Mouse (Mus musculus): Measurements from ENCODE around the gene Il6ra. TPM values are rescaled to one million over a fixed set of nuclear protein-coding genes. Genes with fewer than 3 reads are reported as not detected.
A peak's percentile ranks its signal among the peaks of the same experiment; 100 is the strongest.

Gene Il6ra
- polyA plus RNA-seq, 1 experiment from 2014 or later = 7.1 TPM

DNA sequence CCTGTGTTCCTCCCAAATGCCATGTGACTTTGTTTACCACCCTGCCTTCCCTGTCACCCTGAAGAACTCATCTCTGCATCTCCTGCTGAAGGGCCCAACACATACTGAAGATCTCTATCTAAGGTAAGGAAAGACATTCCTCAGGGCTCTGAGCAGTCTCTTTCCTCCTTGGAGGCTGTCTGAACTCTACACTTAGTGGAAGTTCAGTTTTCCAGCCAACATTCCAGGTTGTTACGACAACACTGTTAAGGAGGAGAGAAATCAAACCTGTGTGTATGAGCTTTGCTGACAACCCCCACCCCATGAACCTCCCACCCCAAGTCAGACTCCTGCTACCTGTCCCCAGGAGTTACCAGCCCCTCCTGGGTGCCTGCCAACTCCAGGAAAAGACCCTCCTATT, 3.6 kb upstream of the Il6ra start:
- ATAC-seq (ENCODE audit: low read depth) = no peak
- Histone ChIP-seq H3K9ac (ENCODE audit: low read depth, low read length) (no peak overlapping the region), H3K4me3 (ENCODE audit: low read depth, low read length) (no peak overlapping the region), H3K27me3 (ENCODE audit: control insufficient read depth, insufficient read depth, low read depth, low read length) (peaks cover 26% of the 10 kb centered on the region), H3K4me1 (ENCODE audit: control insufficient read depth, low read depth, low read length) (no peaks in the 10 kb centered on the region; the same call in none of the 2 replicates), H3K27ac (ENCODE audit: low read length) (no peak overlapping the region), H3K9me3 (replicated peaks; ENCODE audit: control insufficient read depth, low read length) (no peaks in the 10 kb centered on the region), H3K36me3 (ENCODE audit: control insufficient read depth, insufficient read depth) (no peaks in the 10 kb centered on the region), H3K4me2 (ENCODE audit: low read depth, low read length) (no peak overlapping the region)
- WGBS (ENCODE audit: insufficient replicate concordance) = 76% methylated on average over 1 of the region's 1 CpGs

DNA sequence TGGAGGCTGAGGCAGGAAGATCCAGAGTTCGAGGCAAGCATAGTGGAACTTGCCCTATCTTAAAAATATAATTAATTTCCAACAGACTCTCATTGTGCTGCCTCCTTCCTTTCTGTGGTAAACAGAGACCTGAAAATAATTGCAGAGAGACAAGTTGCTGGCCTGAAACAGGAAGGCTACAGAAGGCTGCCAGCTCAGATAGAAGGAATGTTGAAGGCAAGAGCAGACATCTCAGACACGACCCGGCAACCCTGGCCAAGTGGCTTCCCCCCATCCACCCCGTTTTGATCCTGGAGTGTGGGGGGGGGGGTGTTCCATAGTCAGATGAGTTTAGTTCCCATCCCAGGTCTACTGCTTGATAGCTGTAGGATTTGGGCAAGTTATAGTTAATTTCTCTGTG, 1.7 kb upstream of the Il6ra start:
- Histone ChIP-seq H3K4me3 (ENCODE audit: low read depth, low read length) (no peak overlapping the region), H3K9me3 (replicated peaks; ENCODE audit: control insufficient read depth, low read length) (no peaks in the 10 kb centered on the region), H3K9ac (ENCODE audit: low read depth, low read length) (no peak overlapping the region), H3K36me3 (ENCODE audit: control insufficient read depth, insufficient read depth) (no peaks in the 10 kb centered on the region), H3K4me1 (ENCODE audit: control insufficient read depth, low read depth, low read length) (no peaks in the 10 kb centered on the region; the same call in none of the 2 replicates), H3K27me3 (ENCODE audit: control insufficient read depth, insufficient read depth, low read depth, low read length) (peaks cover 28% of the 10 kb centered on the region), H3K4me2 (ENCODE audit: low read depth, low read length) (no peak overlapping the region), H3K27ac (ENCODE audit: low read length) (no peak overlapping the region)
- ATAC-seq (ENCODE audit: low read depth) = no peak
- WGBS (ENCODE audit: insufficient replicate concordance) = 24% methylated on average over 4 of the region's 4 CpGs

DNA sequence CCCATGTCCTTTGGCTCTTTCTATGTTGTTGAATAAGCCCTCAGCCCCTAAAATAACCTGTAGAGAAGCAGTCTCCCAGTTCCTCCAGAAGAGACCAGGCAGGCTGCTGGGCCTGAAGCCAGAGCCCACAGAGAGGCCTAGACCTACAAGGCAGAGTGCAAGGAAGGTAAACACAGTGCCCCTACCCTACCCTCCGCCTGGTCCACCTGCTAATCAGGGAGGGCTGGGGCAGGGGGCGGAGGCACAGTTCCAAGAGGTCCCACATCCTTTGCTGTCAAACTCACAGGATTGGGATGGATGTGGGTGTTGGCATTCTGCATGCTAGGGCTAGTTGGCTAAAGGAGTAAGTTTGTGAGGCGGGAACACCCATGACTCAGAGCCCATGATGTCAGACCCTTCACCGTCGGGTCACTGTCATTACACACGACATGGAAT, 871 bp downstream of the Il6ra start:
- no peak for ATAC-seq (ENCODE audit: low read depth)
- H3K27ac ChIP-seq (ENCODE audit: low read length) = peak overlapping the region; percentile 87
- peak overlapping the region; percentile 26; the same call in 1 of the 2 replicates for H3K9ac ChIP-seq (ENCODE audit: low read depth, low read length)
- peak overlapping the region; percentile 67 for H3K4me2 ChIP-seq (ENCODE audit: low read depth, low read length)
- H3K4me3 ChIP-seq (ENCODE audit: low read depth, low read length) = peak overlapping the region; percentile 65
- H3K9me3 ChIP-seq (replicated peaks; ENCODE audit: control insufficient read depth, low read length) = no peaks in the 10 kb centered on the region
- WGBS (ENCODE audit: insufficient replicate concordance) = 32% methylated on average over 6 of the region's 6 CpGs
- no peaks in the 10 kb centered on the region for H3K36me3 ChIP-seq (ENCODE audit: control insufficient read depth, insufficient read depth)
- H3K27me3 ChIP-seq (ENCODE audit: control insufficient read depth, insufficient read depth, low read depth, low read length) = peaks cover 28% of the 10 kb centered on the region
- H3K4me1 ChIP-seq (ENCODE audit: control insufficient read depth, low read depth, low read length) = peaks cover 9% of the 10 kb centered on the region

DNA sequence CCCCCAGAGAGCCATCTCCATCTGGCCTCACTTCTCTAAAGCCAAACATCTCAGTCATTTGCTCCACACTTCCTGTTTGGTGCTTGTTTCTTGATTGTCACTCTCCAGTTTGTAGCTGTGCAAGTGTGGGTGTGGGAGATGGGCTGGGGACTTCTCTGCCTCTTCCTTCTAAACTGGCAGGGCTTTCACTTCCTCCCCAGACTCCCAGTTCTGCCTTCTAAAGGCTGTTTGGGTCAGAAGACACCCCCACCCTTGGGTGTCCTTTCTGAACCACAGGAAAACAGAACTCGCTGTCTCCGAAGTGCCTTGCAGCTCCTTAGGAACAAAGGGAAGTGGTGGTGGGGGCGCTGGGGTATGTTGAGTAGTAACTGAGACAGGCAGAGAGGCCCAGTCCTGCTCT, 1.8 kb downstream of the Il6ra start:
- WGBS (ENCODE audit: insufficient replicate concordance) = 29% methylated on average over 3 of the region's 3 CpGs
- Histone ChIP-seq H3K36me3 (ENCODE audit: control insufficient read depth, insufficient read depth) (no peaks in the 10 kb centered on the region), H3K9me3 (replicated peaks; ENCODE audit: control insufficient read depth, low read length) (no peaks in the 10 kb centered on the region), H3K27me3 (ENCODE audit: control insufficient read depth, insufficient read depth, low read depth, low read length) (peaks cover 28% of the 10 kb centered on the region), H3K4me3 (ENCODE audit: low read depth, low read length) (no peak overlapping the region), H3K9ac (ENCODE audit: low read depth, low read length) (no peak overlapping the region), H3K4me1 (ENCODE audit: control insufficient read depth, low read depth, low read length) (peaks cover 10% of the 10 kb centered on the region), H3K4me2 (ENCODE audit: low read depth, low read length) (peak overlapping the region; percentile 67; the same call in 1 of the 2 replicates), H3K27ac (ENCODE audit: low read length) (no peak overlapping the region)
- ATAC-seq (ENCODE audit: low read depth) = no peak

DNA sequence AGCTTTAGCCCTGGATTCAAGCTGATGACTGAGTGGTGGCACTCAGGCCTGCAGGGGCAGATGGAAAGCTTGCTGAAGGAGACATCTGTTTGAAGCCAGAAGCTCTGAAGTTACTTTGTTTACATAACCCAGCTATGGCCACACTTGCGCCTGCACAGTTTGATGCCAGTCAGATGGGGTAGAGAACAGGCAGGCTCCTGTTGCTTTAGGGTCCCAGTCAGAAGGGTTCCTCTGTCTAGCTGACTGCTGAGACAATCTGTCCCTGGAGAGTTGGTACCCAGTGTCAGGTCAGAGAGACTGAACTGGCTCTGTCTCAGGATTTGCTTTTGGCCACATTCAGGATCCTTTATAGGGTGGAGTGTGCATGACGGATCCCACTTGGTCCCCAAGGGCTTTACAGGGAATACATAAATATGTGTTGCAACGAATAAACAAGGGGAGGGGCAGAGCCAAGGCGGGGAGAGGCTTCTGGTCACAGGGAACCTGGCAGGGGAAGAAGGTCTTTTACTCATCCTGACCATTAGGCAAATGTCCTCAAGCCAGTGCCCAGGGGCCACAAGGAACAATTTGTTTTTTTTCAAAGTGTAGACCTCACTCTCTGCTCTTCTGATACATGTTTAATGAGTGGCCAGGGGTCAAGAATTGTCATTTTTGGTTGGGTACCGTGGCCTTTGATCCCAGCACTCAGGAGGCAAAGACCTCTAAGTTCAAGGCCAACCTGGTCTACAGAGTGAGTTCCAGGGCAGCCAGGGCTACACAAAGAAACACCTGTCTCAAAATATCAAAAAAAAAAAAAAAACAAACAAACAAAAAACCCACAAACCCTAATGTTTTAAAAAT, 3.1 kb downstream of the Il6ra start:
- H3K4me2 ChIP-seq (ENCODE audit: low read depth, low read length) = no peak overlapping the region
- peaks cover 28% of the 10 kb centered on the region for H3K27me3 ChIP-seq (ENCODE audit: control insufficient read depth, insufficient read depth, low read depth, low read length)
- peaks cover 17% of the 10 kb centered on the region for H3K4me1 ChIP-seq (ENCODE audit: control insufficient read depth, low read depth, low read length)
- H3K9ac ChIP-seq (ENCODE audit: low read depth, low read length) = no peak overlapping the region
- ATAC-seq (ENCODE audit: low read depth) = no peak
- no peaks in the 10 kb centered on the region for H3K36me3 ChIP-seq (ENCODE audit: control insufficient read depth, insufficient read depth)
- WGBS (ENCODE audit: insufficient replicate concordance) = 47% methylated on average over 5 of the region's 5 CpGs
- H3K27ac ChIP-seq (ENCODE audit: low read length) = no peak overlapping the region
- no peaks in the 10 kb centered on the region for H3K9me3 ChIP-seq (replicated peaks; ENCODE audit: control insufficient read depth, low read length)
- no peak overlapping the region for H3K4me3 ChIP-seq (ENCODE audit: low read depth, low read length)

DNA sequence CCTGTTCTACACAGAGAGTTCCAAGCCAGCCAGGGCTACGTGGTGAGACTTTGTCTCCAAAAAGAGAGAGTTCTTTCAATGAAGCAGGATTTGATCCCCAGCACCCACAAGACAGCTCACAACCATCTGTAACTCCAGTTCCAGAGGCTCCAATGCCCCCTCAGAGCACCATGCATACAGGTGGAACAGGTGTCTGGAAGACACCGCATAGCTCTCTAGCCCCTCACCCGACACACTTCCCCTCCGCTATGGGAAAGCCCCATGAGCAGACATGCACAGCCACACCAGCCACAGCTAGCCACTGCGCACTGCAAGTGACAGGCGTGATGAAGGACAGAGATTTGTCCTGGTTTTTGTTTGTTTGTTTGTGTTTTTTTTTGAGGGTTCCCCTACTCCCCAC, 4.2 kb downstream of the Il6ra start:
- peaks cover 17% of the 10 kb centered on the region for H3K4me1 ChIP-seq (ENCODE audit: control insufficient read depth, low read depth, low read length)
- H3K27me3 ChIP-seq (ENCODE audit: control insufficient read depth, insufficient read depth, low read depth, low read length) = peaks cover 24% of the 10 kb centered on the region
- no peaks in the 10 kb centered on the region for H3K9me3 ChIP-seq (replicated peaks; ENCODE audit: control insufficient read depth, low read length)
- no peaks in the 10 kb centered on the region for H3K36me3 ChIP-seq (ENCODE audit: control insufficient read depth, insufficient read depth)
- no peak for ATAC-seq (ENCODE audit: low read depth)
- WGBS (ENCODE audit: insufficient replicate concordance) = 59% methylated on average over 6 of the region's 6 CpGs
- no peak overlapping the region for H3K27ac ChIP-seq (ENCODE audit: low read length)
- no peak overlapping the region for H3K9ac ChIP-seq (ENCODE audit: low read depth, low read length)
- H3K4me2 ChIP-seq (ENCODE audit: low read depth, low read length) = no peak overlapping the region; the same call in 1 of the 2 replicates
- H3K4me3 ChIP-seq (ENCODE audit: low read depth, low read length) = no peak overlapping the region

DNA sequence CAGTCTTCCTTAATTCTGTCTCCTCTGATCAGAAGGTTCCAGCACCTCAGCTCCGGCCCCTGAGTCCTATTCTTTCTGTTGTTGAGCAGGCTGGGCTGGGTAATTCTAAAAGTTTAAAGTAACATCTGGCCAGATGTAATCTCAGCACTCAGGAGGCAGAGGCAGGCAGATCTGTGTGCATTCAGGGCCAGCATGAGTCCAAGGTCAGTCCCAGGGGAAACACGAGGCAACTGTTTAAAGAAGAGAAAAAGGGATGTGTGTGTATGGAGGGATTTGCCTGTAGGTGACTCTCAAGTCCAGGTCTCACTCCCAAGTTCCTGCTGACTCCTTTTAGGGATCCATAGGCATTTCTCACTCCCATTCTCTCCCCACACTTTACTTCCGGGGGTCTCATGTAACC, 5.2 kb downstream of the Il6ra start:
- WGBS (ENCODE audit: insufficient replicate concordance) = 54% methylated on average over 3 of the region's 3 CpGs
- no peaks in the 10 kb centered on the region for H3K36me3 ChIP-seq (ENCODE audit: control insufficient read depth, insufficient read depth)

DNA sequence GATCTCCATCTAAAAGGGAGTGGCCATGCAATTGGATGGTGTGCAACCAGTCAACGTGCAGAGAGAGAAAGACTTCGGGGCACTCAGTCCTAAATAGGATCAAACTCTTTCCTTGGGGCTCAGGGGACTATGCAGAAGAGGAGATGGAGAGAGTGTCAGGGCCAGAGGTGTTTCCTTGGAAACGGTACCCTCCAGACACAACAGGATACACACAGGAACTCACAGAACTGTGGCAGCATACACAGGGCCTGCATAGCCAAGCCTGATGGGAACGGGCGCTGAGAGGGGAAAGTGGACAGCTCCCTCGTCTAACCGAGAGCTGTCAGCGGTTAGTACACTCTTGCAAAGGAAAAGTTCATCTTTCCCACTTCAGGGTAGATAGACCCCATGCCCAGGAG, 13.5 kb downstream of the Il6ra start:
- no peaks in the 10 kb centered on the region for H3K36me3 ChIP-seq (ENCODE audit: control insufficient read depth, insufficient read depth)
- no peak overlapping the region for H3K4me2 ChIP-seq (ENCODE audit: low read depth, low read length)
- H3K27me3 ChIP-seq (ENCODE audit: control insufficient read depth, insufficient read depth, low read depth, low read length) = no peaks in the 10 kb centered on the region
- no peaks in the 10 kb centered on the region for H3K9me3 ChIP-seq (replicated peaks; ENCODE audit: control insufficient read depth, low read length)
- peaks cover 28% of the 10 kb centered on the region for H3K4me1 ChIP-seq (ENCODE audit: control insufficient read depth, low read depth, low read length)
- H3K4me3 ChIP-seq (ENCODE audit: low read depth, low read length) = no peak overlapping the region
- ATAC-seq (ENCODE audit: low read depth) = no peak
- 63% methylated on average over 8 of the region's 8 CpGs for WGBS (ENCODE audit: insufficient replicate concordance)
- H3K9ac ChIP-seq (ENCODE audit: low read depth, low read length) = no peak overlapping the region
- H3K27ac ChIP-seq (ENCODE audit: low read length) = peak overlapping the region; percentile 29

More for the DNA sequence above, 5.2 kb downstream of the Il6ra start:
- Histone ChIP-seq H3K9me3 (replicated peaks; ENCODE audit: control insufficient read depth, low read length) (no peaks in the 10 kb centered on the region), H3K9ac (ENCODE audit: low read depth, low read length) (no peak overlapping the region), H3K4me2 (ENCODE audit: low read depth, low read length) (no peak overlapping the region), H3K27ac (ENCODE audit: low read length) (no peak overlapping the region), H3K4me1 (ENCODE audit: control insufficient read depth, low read depth, low read length) (peaks cover 21% of the 10 kb centered on the region), H3K27me3 (ENCODE audit: control insufficient read depth, insufficient read depth, low read depth, low read length) (peaks cover 14% of the 10 kb centered on the region), H3K4me3 (ENCODE audit: low read depth, low read length) (no peak overlapping the region)
- ATAC-seq (ENCODE audit: low read depth) = no peak

DNA sequence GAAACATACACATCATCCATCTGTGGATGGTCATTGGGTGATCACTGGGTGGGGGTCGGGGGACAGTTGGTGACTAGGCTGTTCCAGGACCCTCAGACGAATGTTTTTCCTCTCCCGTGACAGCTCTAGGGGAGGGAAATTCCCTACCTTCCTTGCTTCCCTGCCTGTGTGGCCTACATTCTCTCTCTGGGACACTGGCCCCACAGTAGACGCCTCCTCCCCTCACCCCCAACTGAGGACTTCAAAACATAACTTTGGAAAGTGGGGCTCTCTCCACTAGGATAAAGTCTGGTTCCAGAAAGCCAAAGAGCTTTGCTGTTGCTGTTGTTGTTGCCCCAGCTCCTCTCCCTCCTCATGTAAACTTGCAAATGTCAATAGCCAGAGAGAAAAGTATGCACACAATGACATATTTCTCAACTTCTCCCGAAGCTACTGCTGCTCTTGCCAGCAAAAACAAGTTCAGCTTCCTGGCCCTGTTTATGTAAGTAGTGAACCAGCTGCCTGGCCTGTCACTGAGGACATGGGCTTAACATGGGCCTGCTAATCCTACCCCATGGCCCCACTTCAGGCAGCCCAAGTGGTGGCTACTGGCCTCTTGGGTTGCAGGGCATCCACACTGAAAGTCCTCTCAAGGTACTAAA, 14.0 kb downstream of the Il6ra start:
- Histone ChIP-seq H3K9me3 (replicated peaks; ENCODE audit: control insufficient read depth, low read length) (no peaks in the 10 kb centered on the region), H3K27me3 (ENCODE audit: control insufficient read depth, insufficient read depth, low read depth, low read length) (no peaks in the 10 kb centered on the region), H3K27ac (ENCODE audit: low read length) (peak overlapping the region; percentile 67), H3K4me1 (ENCODE audit: control insufficient read depth, low read depth, low read length) (peaks cover 28% of the 10 kb centered on the region), H3K36me3 (ENCODE audit: control insufficient read depth, insufficient read depth) (no peaks in the 10 kb centered on the region), H3K4me2 (ENCODE audit: low read depth, low read length) (no peak overlapping the region), H3K9ac (ENCODE audit: low read depth, low read length) (no peak overlapping the region), H3K4me3 (ENCODE audit: low read depth, low read length) (no peak overlapping the region)
- 54% methylated on average over 5 of the region's 5 CpGs for WGBS (ENCODE audit: insufficient replicate concordance)
- peak; percentile 53 for ATAC-seq (ENCODE audit: low read depth)
